ENCODE assay signal across 9 mouse cellular contexts in genomic region chr3:30696346-30696745, GRCm38 (mm10). TPM values are rescaled to one million over a fixed set of nuclear protein-coding genes. Genes with fewer than 3 reads are reported as not detected.
DNase-seq lines count a peak whose midpoint lies in the region; ATAC-seq and TF ChIP-seq lines count a peak whose summit lies in the region.
"Had no signal": no experiment of that assay in that cellular context is flagged by ENCODE, and none has a peak within 500 bp of the region (broad histone marks: within the 10 kb centered on the region; RNA-seq: fewer than 3 reads in every experiment).

No protein-coding gene starts in this region.

- no peak for TF ChIP-seq POLR2A in lung, adult 2 months (IDR thresholded peaks at IDR 0.05; ENCODE audit: borderline replicate concordance, extremely low read depth, low read depth, low read length)

- no peak overlapping the region for H3K4me3 ChIP-seq in lung, adult 2 months (replicated peaks; ENCODE audit: extremely low read depth, low read depth, low read length)
- H3K4me3 ChIP-seq: limb, embryonic 12.5 days had no signal

- TF ChIP-seq CTCF in lung, adult 2 months (IDR thresholded peaks at IDR 0.05; ENCODE audit: insufficient read depth, low read length) = peak; percentile 65

- DNase-seq in CD4-positive, CD25-positive, alpha-beta regulatory T cell, adult 2 months (ENCODE audit: low read depth, low spot score) = peak; percentile 39
- DNase-seq in WW6 (ENCODE audit: low read depth, low spot score) = peak; percentile 38
- DNase-seq in cerebellum, postnatal 4 days (ENCODE audit: low spot score in 2 of 2) = peak; percentile 32 to 50
- DNase-seq in gastrocnemius, postnatal 14 days = peak; percentile 17
- peak; percentile 79 to 87 for DNase-seq in kidney, postnatal 25 days
- peak; percentile 55 for DNase-seq in lung, adult 2 months
- DNase-seq in right cerebral cortex, postnatal 14 days = peak; percentile 65

- H3K4me1 ChIP-seq in lung, adult 2 months (ENCODE audit: control insufficient read depth, insufficient read depth, low read length) = no peaks in the 10 kb centered on the region
- H3K4me1 ChIP-seq: limb, embryonic 12.5 days had no signal

- ATAC-seq in CD4-positive, CD25-positive, alpha-beta regulatory T cell, adult 4 months = no peak

- intact Hi-C loops in gastrocnemius, postnatal 14 days (cut with DNase I; ENCODE audit: low total_unique reads) = loop anchor here (5.0 kb wide), 1 partner anchor 281 kb away; no protein-coding TSS in a partner anchor

- WGBS in lung, adult 2 months = 9% methylated on average over 2 of the region's 2 CpGs

RNA-seq across cellular contexts. Expression of gene Lrrc31, which starts 3.3 kb away (rescaled TPM):
- under 1 TPM in 1 of 2 experiments, not detected in 1; 0.27 TPM for polyA plus RNA-seq in CD4-positive, CD25-positive, alpha-beta regulatory T cell, adult 4 months (2017; shearing (Covaris generic))
- not detected for total RNA-seq in gastrocnemius, postnatal 14 days (2021)
- 0.35 and 0.78 TPM in 2 replicates for polyA plus RNA-seq in lung, adult 2 months (2012; rRNA removed)
- polyA plus RNA-seq: limb, embryonic 12.5 days had no signal

RNA-seq across cellular contexts. Expression of gene Lrrc34, which starts 48.7 kb away (rescaled TPM):
- polyA plus RNA-seq in CD4-positive, CD25-positive, alpha-beta regulatory T cell, adult 4 months (2017; shearing (Covaris generic)) = under 1 TPM in 1 of 2 experiments, not detected in 1; 0.16 TPM
- total RNA-seq in gastrocnemius, postnatal 14 days (2021) = not detected
- 0.34 and 0.79 TPM in 2 replicates for polyA plus RNA-seq in lung, adult 2 months (2012; rRNA removed)

RNA-seq across cellular contexts. Expression of gene Samd7, which starts 49.7 kb away (rescaled TPM):
- polyA plus RNA-seq in CD4-positive, CD25-positive, alpha-beta regulatory T cell, adult 4 months (2017; shearing (Covaris generic)) = not detected
- total RNA-seq in gastrocnemius, postnatal 14 days (2021) = under 1 TPM in 1 of 2 experiments, not detected in 1; 0.06 TPM
- polyA plus RNA-seq in lung, adult 2 months (2012; rRNA removed) = not detected in 2 replicates
- polyA plus RNA-seq: limb, embryonic 12.5 days had no signal

RNA-seq across cellular contexts. Expression of gene Lrriq4, which starts 52.0 kb away (rescaled TPM):
- not detected for polyA plus RNA-seq in CD4-positive, CD25-positive, alpha-beta regulatory T cell, adult 4 months (2017; shearing (Covaris generic))
- not detected for total RNA-seq in gastrocnemius, postnatal 14 days (2021)
- polyA plus RNA-seq in lung, adult 2 months (2012; rRNA removed) = not detected in 2 replicates
- polyA plus RNA-seq: limb, embryonic 12.5 days had no signal

Comparison
In these comparisons a context has a peak if more than half of its experiments do, and no peak if none do; other contexts are left out.
1. DNase-seq: peak in every context shown above with its lines; median percentile 83 in kidney, postnatal 25 days; 65 in right cerebral cortex, postnatal 14 days; 55 in lung, adult 2 months; 41 in cerebellum, postnatal 4 days; 39 in CD4-positive, CD25-positive, alpha-beta regulatory T cell, adult 2 months; 38 in WW6; 17 in gastrocnemius, postnatal 14 days.